Mouse (Mus musculus): ENCODE measurements around the gene Trpv1.

Trpv1 gene

GRCm38 (mm10) chr11:73235990-73236701 is 2.1 kb downstream of the Trpv1 start:
- in situ Hi-C loops (cut with MseI, MboI) = no loop called here

DNA sequence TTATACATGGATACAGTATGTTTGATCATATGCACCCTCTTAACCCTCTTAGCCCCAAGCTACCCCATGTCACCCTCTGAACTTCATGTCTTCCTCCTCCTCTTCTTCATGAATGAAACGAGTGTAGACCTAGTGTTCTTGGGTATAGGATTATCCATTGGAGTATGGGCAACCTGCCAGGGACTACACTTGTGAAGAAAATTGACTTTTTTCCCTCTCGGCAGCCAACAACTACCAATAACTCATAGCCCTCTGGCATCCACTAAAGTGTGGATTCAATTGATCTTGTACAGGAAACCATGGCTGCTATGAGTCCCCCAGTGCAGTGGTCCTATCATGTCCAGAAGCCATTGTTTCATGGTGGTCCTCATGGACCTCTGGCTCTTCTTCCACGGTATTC is 2.6 kb downstream of the Trpv1 start:
- in situ Hi-C loops (cut with MseI, MboI) = no loop called here

DNA sequence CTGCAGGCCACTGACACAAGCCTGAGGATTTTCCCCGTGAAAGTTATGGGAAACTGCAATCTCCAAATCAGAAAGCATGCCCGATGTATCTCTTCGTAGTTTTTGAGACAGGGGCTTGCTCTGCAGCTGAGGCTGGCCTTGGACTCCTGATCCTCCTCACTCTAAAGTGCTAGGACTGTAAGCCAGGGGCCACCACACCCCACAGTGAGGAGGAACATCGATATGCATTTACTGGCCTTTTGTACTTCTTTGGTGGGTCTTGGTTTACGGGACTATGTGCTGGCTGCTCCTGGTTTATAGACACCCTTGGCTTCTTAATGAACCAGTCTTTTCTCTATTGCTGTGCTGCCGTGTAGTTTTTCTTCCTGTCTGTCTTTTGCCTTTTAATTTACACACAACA is 8.1 kb downstream of the Trpv1 start:
- in situ Hi-C loops (cut with MseI, MboI) = no loop called here

- in situ Hi-C loops (cut with MseI, MboI) = no loop called here
These were observed 8.7 kb downstream of the Trpv1 start for GRCm38 (mm10) chr11:73242777-73243176.

DNA sequence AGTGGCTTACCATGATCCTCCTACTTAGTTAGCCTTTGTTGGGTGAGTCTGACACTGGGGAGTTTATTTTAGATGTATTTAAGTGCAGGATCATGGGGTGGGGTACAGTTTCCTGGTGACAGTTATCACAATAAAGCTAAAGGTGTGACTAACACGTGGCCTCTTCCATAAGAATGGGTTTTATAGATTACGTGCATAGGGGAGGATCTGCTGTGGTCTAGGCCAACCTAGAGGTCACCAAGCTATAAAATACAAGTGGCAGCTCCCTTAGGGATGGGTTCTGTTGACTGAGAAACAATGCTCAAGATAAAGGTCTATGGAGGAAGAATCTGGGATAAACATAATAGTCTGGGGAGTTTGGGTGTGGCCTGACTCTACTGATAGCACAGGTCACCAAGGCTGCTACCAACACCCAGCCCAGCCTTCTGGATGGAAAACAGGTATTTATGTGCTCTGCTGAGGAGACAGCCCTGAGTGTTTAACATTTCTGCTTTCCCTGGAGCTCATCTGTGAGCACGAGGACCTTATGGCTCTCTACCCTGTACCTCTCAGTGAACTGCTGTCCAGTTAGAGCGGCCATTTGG is 23.4 kb downstream of the Trpv1 start:
- in situ Hi-C loops (cut with MseI, MboI) = no loop called here

- in situ Hi-C loops (cut with MseI, MboI) = no loop called here
These were observed 24.6 kb downstream of the Trpv1 start for GRCm38 (mm10) chr11:73258664-73259063.

DNA sequence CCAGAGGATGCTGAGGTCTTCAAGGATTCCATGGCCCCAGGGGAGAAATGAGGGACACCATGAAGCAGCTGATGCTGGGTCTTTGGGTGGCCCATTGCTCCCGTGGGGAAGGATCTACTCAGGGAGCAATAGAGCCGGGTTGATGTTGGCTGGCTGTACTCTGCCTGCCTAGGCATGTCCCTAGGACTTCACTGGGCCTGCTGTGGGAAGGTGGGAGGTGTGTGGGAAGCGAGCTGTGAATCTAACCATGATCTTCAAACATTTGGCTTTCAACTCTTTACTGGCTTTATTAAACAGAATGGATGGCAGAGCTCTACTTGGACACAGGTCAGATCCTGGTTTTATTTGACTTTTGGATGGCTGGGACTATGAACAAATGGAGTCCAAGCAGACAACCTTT is 26.4 kb downstream of the Trpv1 start:
- in situ Hi-C loops (cut with MseI, MboI) = no loop called here

DNA sequence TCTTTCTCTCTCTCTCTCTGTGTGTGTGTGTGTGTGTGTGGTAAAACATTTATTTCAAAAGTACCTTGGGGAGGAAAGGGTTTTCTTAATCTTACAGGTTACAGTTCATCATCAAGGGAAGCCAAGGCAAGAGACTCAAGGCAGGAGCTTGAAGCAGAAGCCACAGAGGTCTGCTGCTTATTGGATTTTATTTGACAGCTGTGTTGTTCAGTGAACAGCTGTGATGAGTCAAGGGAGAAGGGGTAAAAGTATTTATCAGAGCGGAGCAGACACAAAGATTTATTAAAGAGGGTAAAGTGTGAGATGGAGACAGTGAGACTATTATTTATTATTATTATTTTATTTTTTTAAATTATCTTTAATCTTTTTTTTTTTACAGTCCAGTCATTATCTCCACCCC is 27.3 kb downstream of the Trpv1 start:
- in situ Hi-C loops (cut with MseI, MboI) = no loop called here

DNA sequence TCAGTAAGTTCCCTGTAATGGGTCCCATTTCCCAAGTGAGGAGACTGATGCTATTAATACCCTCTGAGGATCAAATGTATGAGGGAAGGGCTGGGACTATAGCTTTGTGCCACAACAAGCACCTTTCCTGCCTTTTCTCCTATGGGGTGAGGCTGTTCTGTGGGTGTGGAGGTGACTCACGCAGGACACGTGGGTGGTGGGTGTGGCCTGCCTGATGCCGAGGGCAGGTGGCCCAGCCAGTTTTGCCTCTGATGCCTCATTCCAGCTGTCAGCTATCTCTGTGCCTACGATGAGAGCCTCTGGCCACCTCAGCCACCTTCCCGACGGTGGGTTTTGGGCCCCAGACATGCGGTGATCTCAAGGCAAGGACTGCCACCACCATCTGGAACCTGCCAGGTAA is 33.2 kb downstream of the Trpv1 start, which contains the start of gene Trpv3:
TSS of gene Trpv3 (plus strand) at position 122 of the 400 bp plus-strand sequence.
- in situ Hi-C loops (cut with MseI, MboI) = no loop called here

DNA sequence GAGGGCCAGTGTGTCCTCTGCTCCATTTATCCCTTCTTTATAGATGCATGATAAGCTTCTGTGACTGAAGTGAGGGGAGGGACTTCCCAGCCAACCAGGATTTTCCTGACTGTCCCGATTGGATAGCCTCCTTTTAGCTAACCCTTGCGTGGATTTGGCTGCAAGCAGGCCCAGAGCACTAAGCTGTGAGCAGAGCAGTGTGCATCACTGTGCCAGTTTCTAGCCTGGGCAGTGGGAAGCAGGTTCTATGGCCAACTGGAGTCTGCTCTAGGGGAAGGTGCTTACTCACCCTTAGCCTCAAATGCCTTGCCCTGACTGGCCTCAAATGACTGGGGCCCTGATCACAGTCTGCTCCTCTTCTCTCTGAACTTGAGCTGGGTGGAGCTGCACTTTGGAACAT is 40.7 kb downstream of the Trpv1 start:
- in situ Hi-C loops (cut with MseI, MboI) = no loop called here

- in situ Hi-C loops (cut with MseI, MboI) = loop anchor here in 1 of 2 experiments (5.0 kb wide), 1 partner anchor 37 kb away; no protein-coding TSS in a partner anchor
These were observed 46.6 kb downstream of the Trpv1 start for GRCm38 (mm10) chr11:73280710-73281109.

- in situ Hi-C loops (cut with MseI, MboI) = loop anchor here in 1 of 2 experiments (5.0 kb wide), 1 partner anchor 36 kb away; no protein-coding TSS in a partner anchor
These were observed 47.5 kb downstream of the Trpv1 start for GRCm38 (mm10) chr11:73281528-73282027.

GRCm38 (mm10) chr11:73283369-73283768 is 49.3 kb downstream of the Trpv1 start:
- in situ Hi-C loops (cut with MseI, MboI) = loop anchor here in 1 of 2 experiments (5.0 kb wide), 1 partner anchor 34 kb away; no protein-coding TSS in a partner anchor

- in situ Hi-C loops (cut with MseI, MboI) = loop anchor here in 1 of 2 experiments (5.0 kb wide), 1 partner anchor 33 kb away; no protein-coding TSS in a partner anchor
These were observed 49.8 kb downstream of the Trpv1 start for GRCm38 (mm10) chr11:73283926-73284325.

DNA sequence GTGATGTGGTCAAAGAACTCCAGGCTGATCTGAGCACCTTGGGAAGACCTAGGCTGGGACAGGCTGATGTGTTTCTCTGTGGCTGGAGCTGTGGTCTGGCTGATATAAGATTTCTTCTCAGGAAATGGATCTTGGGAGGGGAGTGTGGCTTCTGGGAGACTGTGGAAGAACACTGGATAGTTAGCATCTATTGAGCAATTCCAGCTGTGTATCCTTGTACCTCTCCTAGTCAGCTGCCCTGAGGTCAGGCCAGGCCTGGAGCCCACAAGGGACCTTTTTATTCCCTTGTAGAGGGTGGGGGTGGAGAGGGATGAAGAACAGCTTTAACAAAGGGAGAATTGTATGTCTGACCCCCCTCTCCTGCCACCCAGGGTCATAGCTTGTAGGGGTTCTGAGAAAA is 50.3 kb downstream of the Trpv1 start:
- in situ Hi-C loops (cut with MseI, MboI) = loop anchor here in 1 of 2 experiments (5.0 kb wide), 1 partner anchor 33 kb away; no protein-coding TSS in a partner anchor

- in situ Hi-C loops (cut with MseI, MboI) = no loop called here
These were observed 55.5 kb downstream of the Trpv1 start for GRCm38 (mm10) chr11:73289621-73290020.

GRCm38 (mm10) chr11:73303123-73303522 is 69.0 kb downstream of the Trpv1 start:
- in situ Hi-C loops (cut with MseI, MboI) = no loop called here
